Comparison of ENCODE assay signal across 24 mouse cellular contexts in the genomic region with DNA sequence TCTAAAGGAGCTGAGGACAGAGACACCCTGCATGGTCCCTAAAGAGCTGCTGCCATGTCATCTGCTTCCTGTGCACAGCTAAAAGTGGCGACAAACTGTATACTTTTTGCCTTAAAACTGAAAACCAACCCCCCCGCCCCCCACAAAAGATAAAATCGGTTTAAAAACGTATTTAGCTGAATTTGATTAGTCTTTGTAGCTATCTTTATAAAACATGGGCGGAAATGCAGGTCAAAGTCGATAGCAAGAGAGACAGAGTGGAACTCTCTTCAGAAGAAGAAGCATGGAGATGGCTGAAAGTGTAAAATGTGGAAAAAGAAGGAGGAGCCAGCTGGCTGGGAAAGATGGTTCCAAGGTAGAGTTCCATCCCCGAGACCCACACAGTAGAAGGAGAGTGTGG.
"Had no signal": no experiment of that assay in that cellular context is flagged by ENCODE, and none has a peak within 500 bp of the region (broad histone marks: within the 10 kb centered on the region; RNA-seq: fewer than 3 reads in every experiment).

No protein-coding gene starts in this region.

- H3K27ac ChIP-seq: gastrocnemius, adult 2 months; heart, adult 2 months; heart, embryonic 13.5 days; heart, embryonic 15.5 days; hindbrain, embryonic 10.5 days; hindbrain, embryonic 12.5 days; hindbrain, embryonic 14.5 days; intestine, embryonic 15.5 days; kidney, embryonic 15.5 days; kidney, postnatal 0 days; layer of hippocampus, adult 2 months; left cerebral cortex, adult 2 months; limb, embryonic 10.5 days; limb, embryonic 12.5 days; liver, embryonic 13.5 days had no signal

- H3K27me3 ChIP-seq: heart, embryonic 13.5 days; heart, embryonic 15.5 days; hindbrain, embryonic 12.5 days; intestine, embryonic 15.5 days; kidney, embryonic 15.5 days; limb, embryonic 12.5 days; liver, embryonic 13.5 days had no signal

- DNase-seq: gastrocnemius, adult 2 months; gastrocnemius, postnatal 10 days; gastrocnemius, postnatal 25 days; heart, adult 2 months; heart, postnatal 14 days; heart, postnatal 4 days; kidney, adult 18-20 months; kidney, adult 8-10 months; kidney, postnatal 14 days; kidney, postnatal 36 days; liver; liver, embryonic 13.5 days had no signal

- H3K9ac ChIP-seq: heart, embryonic 13.5 days; heart, embryonic 15.5 days; hindbrain, embryonic 12.5 days; hindbrain, embryonic 14.5 days; intestine, embryonic 15.5 days; kidney, embryonic 15.5 days; limb, embryonic 12.5 days; liver, embryonic 13.5 days had no signal

- H3K4me3 ChIP-seq: gastrocnemius, adult 2 months; heart, adult 2 months; heart, embryonic 13.5 days; heart, embryonic 15.5 days; hindbrain, embryonic 10.5 days; hindbrain, embryonic 12.5 days; intestine, embryonic 15.5 days; kidney, embryonic 15.5 days; layer of hippocampus, adult 2 months; left cerebral cortex, adult 2 months; limb, embryonic 10.5 days; limb, embryonic 12.5 days; liver, embryonic 13.5 days had no signal

- H3K9me3 ChIP-seq: heart, embryonic 13.5 days; heart, embryonic 15.5 days; hindbrain, embryonic 10.5 days; hindbrain, embryonic 12.5 days; intestine, embryonic 15.5 days; kidney, embryonic 15.5 days; limb, embryonic 10.5 days; limb, embryonic 12.5 days; liver, embryonic 13.5 days had no signal

- H3K36me3 ChIP-seq: heart, embryonic 15.5 days; hindbrain, embryonic 10.5 days; hindbrain, embryonic 12.5 days; intestine, embryonic 15.5 days; kidney, embryonic 15.5 days; limb, embryonic 10.5 days had no signal
